Mouse (Mus musculus): Measurements from ENCODE around the gene Ostf1.

DNA sequence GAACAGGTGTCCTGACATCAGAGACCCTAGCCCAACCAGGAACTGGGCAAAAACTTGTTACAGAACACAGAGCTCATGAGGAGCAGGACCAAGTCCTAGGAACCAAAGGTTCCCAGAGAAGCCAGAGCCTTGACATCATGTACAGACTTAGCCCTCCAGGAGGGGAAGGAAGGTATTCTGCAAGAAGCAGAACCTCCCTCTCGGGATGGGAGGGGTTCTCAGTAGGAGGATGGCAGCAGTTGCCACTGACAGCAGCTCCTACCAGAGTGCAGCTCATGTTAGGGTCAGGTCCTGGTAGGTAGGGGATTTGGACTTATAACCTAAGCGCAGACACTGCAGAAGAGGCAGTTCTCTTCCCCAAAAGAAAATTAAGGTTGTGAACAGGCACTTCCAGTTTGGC lies 7.7 kb downstream of the Ostf1 start:
- no peak for TF ChIP-seq POLR2A (IDR thresholded peaks at IDR 0.05; ENCODE audit: borderline replicate concordance, low read depth, low read length)
- TF ChIP-seq CTCF (IDR thresholded peaks at IDR 0.05; ENCODE audit: low read depth, low read length), result no peak

All from bone marrow macrophage, adult 2 months (primary cell).